Mouse (Mus musculus) lung, adult 2 months (tissue): ENCODE measurements around the gene Cd163.

Experiments used
- CTCF ChIP-seq: fragments of 200-500 bp; IDR thresholded peaks from 2 replicates; pipeline ENCODE4 v1.5.1; 2011; ENCODE audit warnings: mild to moderate bottlenecking, low read length, control low read depth; ENCODE audit not compliant: insufficient read depth
- POLR2A ChIP-seq: fragments of 200-500 bp; IDR thresholded peaks from 2 replicates; pipeline ENCODE4 v1.6.1; 2011; ENCODE audit warnings: low read depth, mild to moderate bottlenecking, control low read depth, low read length, borderline replicate concordance; ENCODE audit errors: extremely low read depth

- TF ChIP-seq CTCF (no peak), POLR2A (no peak)
These were observed 15.9 kb downstream of the Cd163 start for GRCm38 (mm10) chr6:124320371-124320770.
